Mouse (Mus musculus): Measurements from ENCODE around the gene Hoxa10.

- TF ChIP-seq CTCF (IDR thresholded peaks at IDR 0.05; ENCODE audit: low read depth, low read length) = no peak
- TF ChIP-seq GATA1 (IDR thresholded peaks at IDR 0.05; ENCODE audit: borderline replicate concordance, low read length) = no peak
- TF ChIP-seq POLR2AphosphoS5 (IDR thresholded peaks at IDR 0.05; ENCODE audit: insufficient replicate concordance, low read depth, low read length) = no peak
- TF ChIP-seq GATA2 (IDR thresholded peaks at IDR 0.05; ENCODE audit: borderline replicate concordance, low read depth, low read length) = no peak
Observed at GRCm38 (mm10) chr6:52209685-52210046, 31.0 kb downstream of the Hoxa10 start.
